Mouse (Mus musculus): Measurements from ENCODE around the gene Triobp.

- TF ChIP-seq CTCF (conservative IDR thresholded peaks at IDR 0.05; ENCODE audit: insufficient read depth, insufficient read length, low read depth, low read length) (no peak), POLR2A (IDR thresholded peaks at IDR 0.05; ENCODE audit: low read depth, low read length) (no peak)
These were observed 49.0 kb upstream of the Triobp start for GRCm38 (mm10) chr15:78898507-78899001.

Measured in kidney, adult 2 months (tissue).